Mouse (Mus musculus): ENCODE measurements around the gene Cramp1l. TPM values are rescaled to one million over a fixed set of nuclear protein-coding genes. Genes with fewer than 3 reads are reported as not detected.
A peak's percentile ranks its signal among the peaks of the same experiment; 100 is the strongest.

Cramp1l gene
- polyA plus RNA-seq, 1 experiment from 2014 or later: 3.3 TPM

- TF ChIP-seq EP300 (IDR thresholded peaks at IDR 0.05) (no peak), CTCF (IDR thresholded peaks at IDR 0.05) (no peak)
Observed at GRCm38 (mm10) chr17:25014841-25015570, 582 bp downstream of the Cramp1l start.

GRCm38 (mm10) chr17:25013606-25014501 is 1.7 kb downstream of the Cramp1l start:
- Histone ChIP-seq H3K9me3 (ENCODE audit: low read length) (no peaks in the 10 kb centered on the region), H3K27me3 (replicated peaks; ENCODE audit: insufficient read depth, low read length) (no peaks in the 10 kb centered on the region), H3K36me3 (ENCODE audit: insufficient read depth, low read length) (0 out of 2 replicates have a peak, but pooled peaks cover 3% of the 10 kb centered on the region), H3K27ac (ENCODE audit: low read length) (peak overlapping the region; percentile 95), H3K4me2 (replicated peaks; ENCODE audit: low read depth, low read length) (peak overlapping the region; percentile 95), H3K4me1 (ENCODE audit: insufficient read depth, low read depth, low read length) (peaks cover 5% of the 10 kb centered on the region), H3K4me3 (ENCODE audit: low read depth, low read length) (peak overlapping the region; percentile 96), H3K9ac (replicated peaks; ENCODE audit: low read depth) (peak overlapping the region; percentile 82)
- WGBS: under 1% methylated on average over 72 of the region's 81 CpGs
- TF ChIP-seq EP300 (IDR thresholded peaks at IDR 0.05): no peak
- TF ChIP-seq CTCF (IDR thresholded peaks at IDR 0.05): no peak; the same call in 1 of the 2 replicates
- ATAC-seq: no peak
- peak; percentile 54 for DNase-seq (ENCODE audit: low spot score)

More at GRCm38 (mm10) chr17:25014841-25015570, 582 bp downstream of the Cramp1l start:
- Histone ChIP-seq H3K9ac (replicated peaks; ENCODE audit: low read depth) (peak overlapping the region; percentile 85), H3K4me2 (replicated peaks; ENCODE audit: low read depth, low read length) (peak overlapping the region; percentile 95), H3K4me1 (ENCODE audit: insufficient read depth, low read depth, low read length) (peaks cover 5% of the 10 kb centered on the region; the same call in 1 of the 2 replicates), H3K9me3 (ENCODE audit: low read length) (no peaks in the 10 kb centered on the region), H3K36me3 (ENCODE audit: insufficient read depth, low read length) (0 out of 2 replicates have a peak, but pooled peaks cover 3% of the 10 kb centered on the region), H3K27ac (ENCODE audit: low read length) (peak overlapping the region; percentile 95), H3K4me3 (ENCODE audit: low read depth, low read length) (peak overlapping the region; percentile 96), H3K27me3 (replicated peaks; ENCODE audit: insufficient read depth, low read length) (no peaks in the 10 kb centered on the region)
- WGBS: under 1% methylated on average over 38 of the region's 39 CpGs
- ATAC-seq (peak; percentile 12), DNase-seq (ENCODE audit: low spot score) (peak; percentile 63)

GRCm38 (mm10) chr17:25007480-25007879 is 8.1 kb downstream of the Cramp1l start:
- Histone ChIP-seq H3K4me3 (ENCODE audit: low read depth, low read length) (no peak overlapping the region), H3K27me3 (replicated peaks; ENCODE audit: insufficient read depth, low read length) (no peaks in the 10 kb centered on the region), H3K4me2 (replicated peaks; ENCODE audit: low read depth, low read length) (no peak overlapping the region), H3K27ac (ENCODE audit: low read length) (no peak overlapping the region), H3K9ac (replicated peaks; ENCODE audit: low read depth) (no peak overlapping the region), H3K36me3 (ENCODE audit: insufficient read depth, low read length) (peaks cover 9% of the 10 kb centered on the region; the same call in 1 of the 2 replicates), H3K4me1 (ENCODE audit: insufficient read depth, low read depth, low read length) (no peaks in the 10 kb centered on the region; the same call in 1 of the 2 replicates), H3K9me3 (ENCODE audit: low read length) (no peaks in the 10 kb centered on the region)
- TF ChIP-seq CTCF (IDR thresholded peaks at IDR 0.05): no peak
- no peak for TF ChIP-seq EP300 (IDR thresholded peaks at IDR 0.05)
- ATAC-seq (no peak), DNase-seq (ENCODE audit: low spot score) (no peak)

- Histone ChIP-seq H3K9ac (replicated peaks; ENCODE audit: low read depth) (no peak overlapping the region), H3K9me3 (ENCODE audit: low read length) (no peaks in the 10 kb centered on the region), H3K36me3 (ENCODE audit: insufficient read depth, low read length) (peaks cover 7% of the 10 kb centered on the region; the same call in 1 of the 2 replicates), H3K4me3 (ENCODE audit: low read depth, low read length) (no peak overlapping the region), H3K4me1 (ENCODE audit: insufficient read depth, low read depth, low read length) (no peaks in the 10 kb centered on the region; the same call in 1 of the 2 replicates), H3K4me2 (replicated peaks; ENCODE audit: low read depth, low read length) (no peak overlapping the region), H3K27me3 (replicated peaks; ENCODE audit: insufficient read depth, low read length) (no peaks in the 10 kb centered on the region), H3K27ac (ENCODE audit: low read length) (no peak overlapping the region)
- ATAC-seq (no peak), DNase-seq (ENCODE audit: low spot score) (no peak)
- TF ChIP-seq EP300 (IDR thresholded peaks at IDR 0.05): no peak
- peak; percentile 14; the same call in 1 of the 2 replicates for TF ChIP-seq CTCF (IDR thresholded peaks at IDR 0.05)
- 96% methylated on average over 3 of the region's 3 CpGs for WGBS
Observed at GRCm38 (mm10) chr17:25005102-25005501, 10.5 kb downstream of the Cramp1l start.

GRCm38 (mm10) chr17:24994721-24995120 is 20.9 kb downstream of the Cramp1l start:
- Histone ChIP-seq H3K9ac (replicated peaks; ENCODE audit: low read depth) (no peak overlapping the region), H3K4me1 (ENCODE audit: insufficient read depth, low read depth, low read length) (no peaks in the 10 kb centered on the region), H3K27ac (ENCODE audit: low read length) (no peak overlapping the region), H3K4me2 (replicated peaks; ENCODE audit: low read depth, low read length) (no peak overlapping the region), H3K9me3 (ENCODE audit: low read length) (no peaks in the 10 kb centered on the region), H3K4me3 (ENCODE audit: low read depth, low read length) (no peak overlapping the region), H3K36me3 (ENCODE audit: insufficient read depth, low read length) (peaks cover 52% of the 10 kb centered on the region), H3K27me3 (replicated peaks; ENCODE audit: insufficient read depth, low read length) (no peaks in the 10 kb centered on the region)
- no peak for ATAC-seq
- DNase-seq (ENCODE audit: low spot score): no peak
- TF ChIP-seq EP300 (IDR thresholded peaks at IDR 0.05) (no peak), CTCF (IDR thresholded peaks at IDR 0.05) (no peak)
- 92% methylated on average over 6 of the region's 6 CpGs for WGBS

- H3K9me3 ChIP-seq (ENCODE audit: low read length): no peaks in the 10 kb centered on the region
- WGBS: 97% methylated on average over 6 of the region's 6 CpGs
- no peaks in the 10 kb centered on the region for H3K4me1 ChIP-seq (ENCODE audit: insufficient read depth, low read depth, low read length)
- H3K4me3 ChIP-seq (ENCODE audit: low read depth, low read length): no peak overlapping the region
- peaks cover 63% of the 10 kb centered on the region for H3K36me3 ChIP-seq (ENCODE audit: insufficient read depth, low read length)
- ATAC-seq: no peak
- H3K27ac ChIP-seq (ENCODE audit: low read length): no peak overlapping the region
- no peaks in the 10 kb centered on the region for H3K27me3 ChIP-seq (replicated peaks; ENCODE audit: insufficient read depth, low read length)
- H3K4me2 ChIP-seq (replicated peaks; ENCODE audit: low read depth, low read length): no peak overlapping the region
- no peak for DNase-seq (ENCODE audit: low spot score)
- H3K9ac ChIP-seq (replicated peaks; ENCODE audit: low read depth): no peak overlapping the region
- TF ChIP-seq EP300 (IDR thresholded peaks at IDR 0.05) (no peak), CTCF (IDR thresholded peaks at IDR 0.05) (no peak)
Observed at GRCm38 (mm10) chr17:24987221-24987620, 28.4 kb downstream of the Cramp1l start.

Measured in lung, postnatal 0 days (tissue).